Mouse (Mus musculus): Measurements from ENCODE around the gene Hspa5. TPM values are rescaled to one million over a fixed set of nuclear protein-coding genes. Genes with fewer than 3 reads are reported as not detected.
"Not testable (repeated sequence)": the region's sequence is repeated elsewhere in the genome, so short reads cannot be mapped to it uniquely, and the experiment has no call there.

Gene Hspa5
- 100 to 1,000 TPM; 576 to 769 (median 638) TPM for polyA plus RNA-seq (2017; shearing (Covaris generic))

- ATAC-seq: peak; percentile 81
Measured at GRCm38 (mm10) chr2:34771368-34772226, at the start of gene Hspa5. Hspa5 (plus strand) TSS chr2:34771970.

- no peak for ATAC-seq
Measured at GRCm38 (mm10) chr2:34725269-34725668, 46.5 kb upstream of the Hspa5 start.

- ATAC-seq: no peak
Measured at GRCm38 (mm10) chr2:34727045-34727728, 44.6 kb upstream of the Hspa5 start.

GRCm38 (mm10) chr2:34736626-34737025 is 35.1 kb upstream of the Hspa5 start:
- ATAC-seq: no peak

GRCm38 (mm10) chr2:34737911-34738310 is 33.9 kb upstream of the Hspa5 start:
- ATAC-seq: no peak

- no peak for ATAC-seq
Measured at GRCm38 (mm10) chr2:34739684-34740391, 31.9 kb upstream of the Hspa5 start.

- no peak for ATAC-seq
Measured at GRCm38 (mm10) chr2:34741390-34742159, 30.2 kb upstream of the Hspa5 start.

GRCm38 (mm10) chr2:34742675-34743074 is 29.1 kb upstream of the Hspa5 start:
- ATAC-seq: no peak

- ATAC-seq: no peak
Measured at GRCm38 (mm10) chr2:34744476-34744875, 27.3 kb upstream of the Hspa5 start.

GRCm38 (mm10) chr2:34745673-34746072 is 26.1 kb upstream of the Hspa5 start:
- ATAC-seq: peak; percentile 35

GRCm38 (mm10) chr2:34748479-34748878 is 23.3 kb upstream of the Hspa5 start:
- no peak for ATAC-seq

GRCm38 (mm10) chr2:34750245-34750644 is 21.5 kb upstream of the Hspa5 start:
- ATAC-seq: no peak

- peak; percentile 55 for ATAC-seq
Measured at GRCm38 (mm10) chr2:34753811-34754550, 17.8 kb upstream of the Hspa5 start.

- ATAC-seq: peak; percentile 73
Measured at GRCm38 (mm10) chr2:34754551-34755358, 17.0 kb upstream of the Hspa5 start, which contains the start of gene Gapvd1. Gapvd1 (minus strand) TSS chr2:34755232.

GRCm38 (mm10) chr2:34757341-34757740 is 14.4 kb upstream of the Hspa5 start:
- no peak for ATAC-seq

- not testable (repeated sequence) for ATAC-seq
Measured at GRCm38 (mm10) chr2:34761272-34761671, 10.5 kb upstream of the Hspa5 start.

GRCm38 (mm10) chr2:34762174-34762573 is 9.6 kb upstream of the Hspa5 start:
- ATAC-seq: no peak

GRCm38 (mm10) chr2:34762872-34763271 is 8.9 kb upstream of the Hspa5 start:
- no peak for ATAC-seq

- ATAC-seq: no peak
Measured at GRCm38 (mm10) chr2:34764801-34765200, 7.0 kb upstream of the Hspa5 start.

- ATAC-seq: no peak
Measured at GRCm38 (mm10) chr2:34770049-34770448, 1.7 kb upstream of the Hspa5 start.

GRCm38 (mm10) chr2:34770951-34771350 is 819 bp upstream of the Hspa5 start:
- ATAC-seq: no peak

Data from inflammation-experienced regulatory T-cells, adult 6 months (primary cell).